Mouse (Mus musculus) lung, postnatal 0 days (tissue): ENCODE measurements at regions not wholly inside any gene's neighbourhood (a gene's known extent, or its start where the extent isn't known, plus 50 kb on each side); places are given as distances from the start of the nearest gene placed in this dataset.

Experiments
- CTCF ChIP-seq: IDR thresholded peaks from 2 replicates; pipeline ENCODE4 v1.5.1; 2016; ENCODE audit warnings: antibody characterized with exemption, mild to moderate bottlenecking
- EP300 ChIP-seq: IDR thresholded peaks from 2 replicates; pipeline ENCODE4 v1.6.1; 2016; ENCODE audit warnings: antibody characterized with exemption, mild to moderate bottlenecking, control low read depth

GRCm38 (mm10) chr1:137955139-137955538 is 220.4 kb downstream of the Ptprc start:
- TF ChIP-seq CTCF (no peak), EP300 (no peak)
